Mouse (Mus musculus): ENCODE results near the gene Dnaaf2.

DNA sequence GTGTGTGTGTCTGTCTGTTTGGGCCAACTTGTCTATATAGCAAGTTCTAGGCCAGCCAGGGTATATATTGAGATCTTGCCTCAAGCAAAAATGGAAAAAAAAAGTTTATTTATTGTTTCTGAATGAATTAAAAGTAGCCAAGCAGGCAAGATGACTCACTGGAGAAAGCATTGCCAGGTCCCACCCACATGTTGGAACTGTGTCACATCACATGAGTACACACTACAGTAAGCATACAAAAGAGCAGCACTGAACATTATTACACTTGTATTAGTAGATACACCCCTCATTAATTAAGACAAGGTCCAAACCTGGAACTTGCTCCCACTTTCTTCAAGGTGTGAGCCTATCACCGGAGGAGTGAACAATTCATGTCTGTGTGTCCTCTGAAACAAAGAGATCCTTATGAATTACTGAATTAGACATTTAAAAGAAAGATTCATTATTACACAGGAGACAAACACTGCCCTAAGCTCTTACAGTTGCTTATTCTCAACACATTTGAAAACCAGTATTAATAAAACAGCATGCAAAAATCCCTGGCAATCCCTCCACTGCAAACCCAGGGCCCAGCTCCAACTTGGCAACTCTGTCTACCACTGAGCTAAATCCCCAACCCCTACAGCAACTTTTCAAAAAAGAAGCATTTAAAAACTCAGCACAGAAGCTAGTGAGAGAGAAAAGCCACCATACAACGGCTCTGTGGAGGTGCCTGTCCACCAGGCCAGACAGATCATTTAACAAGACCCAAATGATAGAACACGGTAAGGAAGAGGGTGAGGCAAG lies 17.0 kb upstream of the Dnaaf2 start:
- no peak for TF ChIP-seq CTCF (IDR thresholded peaks at IDR 0.05; ENCODE audit: low read depth, low read length)
- no peak for TF ChIP-seq POLR2A (IDR thresholded peaks at IDR 0.05; ENCODE audit: borderline replicate concordance, low read depth, low read length)

All from bone marrow macrophage, adult 2 months (primary cell).